Mouse (Mus musculus) stomach, postnatal 0 days (tissue): ENCODE results near the gene Tex52. TPM values are rescaled to one million over a fixed set of nuclear protein-coding genes. Genes with fewer than 3 reads are reported as not detected.

Experiments used
- ATAC-seq: fragments of 200-750 bp; cut with Nextera tagmentation; 2 replicates; pipeline ENCODE4 v1.8.0; 2017; ENCODE audit not compliant: low FRiP score, low TSS enrichment
- DNase-seq: peaks from one replicate; pipeline ENCODE4 v3.0.0-alpha.2; 2016; ENCODE audit warnings: low spot score
- H3K27ac ChIP-seq: fragments of 300-500 bp; sonication (generic); replicated peaks from 2 replicates; pipeline ENCODE4 v1.5.1; 2014; ENCODE audit warnings: mild to moderate bottlenecking, control low read depth
- H3K27me3 ChIP-seq: fragments of 300-500 bp; sonication (generic); 2 replicates; pipeline ENCODE4 v1.6.1; 2014; ENCODE audit warnings: low read length; ENCODE audit not compliant: control insufficient read depth, insufficient read depth
- H3K36me3 ChIP-seq: fragments of 300-500 bp; sonication (generic); 2 replicates; pipeline ENCODE4 v1.6.1; 2014; ENCODE audit warnings: low read length, mixed read lengths; ENCODE audit not compliant: control insufficient read depth, insufficient read depth
- H3K4me1 ChIP-seq: fragments of 300-500 bp; sonication (generic); replicated peaks from 2 replicates; pipeline ENCODE4 v1.6.1; 2014; ENCODE audit warnings: antibody characterized with exemption; ENCODE audit not compliant: control insufficient read depth, insufficient read depth
- H3K4me2 ChIP-seq: fragments of 300-500 bp; sonication (generic); replicated peaks from 2 replicates; pipeline ENCODE4 v1.6.1; 2014; ENCODE audit warnings: low read depth, mild to moderate bottlenecking, control low read depth, moderate library complexity
- H3K4me3 ChIP-seq: fragments of 300-500 bp; sonication (generic); 2 replicates; pipeline ENCODE4 v1.5.1; 2014; ENCODE audit warnings: low read depth, low read length, control low read depth
- H3K9ac ChIP-seq: fragments of 300-500 bp; sonication (generic); 2 replicates; pipeline ENCODE4 v1.6.1; 2014; ENCODE audit warnings: mild to moderate bottlenecking, low read length, control low read depth, mixed read lengths
- H3K9me3 ChIP-seq: fragments of 300-500 bp; sonication (generic); 2 replicates; pipeline ENCODE4 v1.6.1; 2016; ENCODE audit warnings: low read length; ENCODE audit not compliant: control insufficient read depth
- CTCF ChIP-seq: IDR thresholded peaks from 2 replicates; pipeline ENCODE4 v1.5.1; 2016; ENCODE audit warnings: antibody characterized with exemption, low read depth, mild to moderate bottlenecking, moderate library complexity
- EP300 ChIP-seq: optimal IDR thresholded peaks from 2 replicates; pipeline ENCODE3; 2016; ENCODE audit warnings: antibody characterized with exemption
- WGBS: fragments of 180-500 bp; shearing (Covaris S2); extraction: QIAGEN DNeasy Blood & Tissue Kit; methylation state at CpG from one replicate; pipeline ENCODE4 v1.1.7; 2014; 5-methylcytosine and 5-hydroxymethylcytosine counted together
- polyA plus RNA-seq: library from polyadenylated mRNA; unstranded; fragments of >200 nt; fragmentation: Nextera tagmentation; extraction: Ambion mirVana; gene quantifications from 2 replicates; pipeline ENCODE4 v1.2.1, GENCODE M21; 2015

Gene Tex52
- polyA plus RNA-seq, 1 experiment from 2014 or later, result 0.18 TPM

DNA sequence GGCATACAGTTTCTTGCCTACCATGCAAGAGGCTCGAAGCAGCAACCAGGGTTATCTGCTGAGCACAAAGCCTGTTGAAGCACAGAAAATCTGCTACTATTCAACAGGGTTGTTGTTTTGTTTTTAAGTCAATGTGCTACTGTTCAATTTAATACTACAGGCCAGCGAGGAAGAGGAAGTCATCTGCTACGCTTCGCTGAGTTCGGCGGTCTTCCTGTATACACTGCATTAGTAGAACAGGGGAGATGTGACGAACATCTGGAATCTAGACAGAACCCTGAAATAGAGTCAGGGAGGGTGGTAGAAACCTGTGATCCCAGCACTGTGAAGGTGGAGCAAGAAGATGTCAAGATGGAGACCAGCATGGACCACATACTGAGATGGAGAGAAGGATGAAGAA lies 8.5 kb downstream of the Tex52 start:
- Histone ChIP-seq H3K36me3 (no peaks in the 10 kb centered on the region), H3K4me1 (no peaks in the 10 kb centered on the region), H3K4me3 (no peak overlapping the region), H3K27me3 (no peaks in the 10 kb centered on the region), H3K9ac (no peak overlapping the region), H3K4me2 (no peak overlapping the region), H3K9me3 (no peaks in the 10 kb centered on the region), H3K27ac (no peak overlapping the region)
- no peak for ATAC-seq
- TF ChIP-seq EP300 (no peak), CTCF (no peak)
- 77% methylated on average over 7 of the region's 7 CpGs for WGBS
- no peak for DNase-seq

DNA sequence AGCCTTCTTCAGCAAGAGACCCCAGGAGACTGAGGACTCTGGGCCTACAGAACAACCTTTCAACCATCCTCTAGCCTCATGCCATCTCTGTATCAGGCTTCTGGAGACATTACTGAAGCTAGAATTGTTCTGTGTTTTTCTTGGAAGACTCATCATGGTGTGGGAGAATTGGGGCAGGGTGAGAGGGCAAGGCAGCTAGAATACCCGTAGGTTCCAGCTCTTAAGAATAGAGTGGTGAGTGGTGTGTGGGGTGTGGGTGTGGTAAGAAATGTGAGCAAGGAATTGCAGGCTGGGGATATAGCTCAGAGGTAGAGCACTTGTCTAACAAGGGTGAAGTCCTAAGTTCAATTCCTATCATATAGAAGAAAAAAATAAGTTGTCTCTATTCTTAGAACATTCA lies 9.8 kb downstream of the Tex52 start:
- ATAC-seq (no peak), DNase-seq (no peak)
- no peaks in the 10 kb centered on the region for H3K4me1 ChIP-seq
- TF ChIP-seq EP300, result no peak
- TF ChIP-seq CTCF, result no peak
- no peaks in the 10 kb centered on the region for H3K9me3 ChIP-seq
- WGBS, result 62% methylated on average over 1 of the region's 1 CpGs
- H3K27me3 ChIP-seq, result no peaks in the 10 kb centered on the region
- no peaks in the 10 kb centered on the region for H3K36me3 ChIP-seq
- no peak overlapping the region for H3K4me3 ChIP-seq
- H3K27ac ChIP-seq, result no peak overlapping the region
- no peak overlapping the region for H3K4me2 ChIP-seq
- no peak overlapping the region for H3K9ac ChIP-seq

DNA sequence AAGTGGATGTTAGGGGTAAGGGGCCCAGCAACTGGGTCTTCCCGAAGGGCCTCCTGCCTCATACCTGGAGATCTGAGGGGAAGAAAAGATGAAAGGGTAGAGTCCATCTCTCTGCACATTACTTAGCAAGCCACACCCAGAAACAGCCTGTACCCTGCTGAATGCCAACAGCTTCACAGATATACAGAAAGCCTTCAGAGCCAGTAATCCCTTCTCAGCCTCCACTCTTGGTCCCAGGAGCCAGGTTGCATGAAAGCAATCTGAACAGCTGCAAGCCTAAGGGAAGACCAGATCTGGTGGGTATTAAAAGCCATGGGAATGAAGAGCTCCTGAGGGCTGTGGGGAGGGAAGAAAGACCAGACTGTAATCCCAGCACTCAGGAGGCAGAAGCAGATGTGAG lies 13.9 kb downstream of the Tex52 start:
- Histone ChIP-seq H3K27ac (no peak overlapping the region), H3K9ac (no peak overlapping the region)

DNA sequence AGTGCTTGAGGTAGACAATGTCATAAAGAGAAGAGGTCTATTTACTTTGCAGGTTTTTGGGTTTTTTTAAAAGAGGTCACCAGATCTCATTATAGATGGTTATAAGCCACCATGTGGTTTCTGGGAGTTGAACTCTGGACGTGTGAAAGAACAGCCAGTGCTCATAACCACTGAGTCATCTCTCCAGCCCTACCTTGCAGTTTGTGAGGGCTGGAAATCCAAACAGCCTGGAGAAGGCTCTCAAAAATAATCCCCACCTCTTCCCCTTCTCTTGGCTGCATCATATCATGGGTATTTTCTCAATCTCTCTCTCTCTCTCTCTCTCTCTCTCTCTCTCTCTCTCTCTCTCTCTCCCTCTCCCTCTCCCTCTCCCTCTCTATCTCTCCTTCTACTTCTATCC lies 15.4 kb downstream of the Tex52 start:
- Histone ChIP-seq H3K9ac (no peak overlapping the region), H3K27me3 (no peaks in the 10 kb centered on the region), H3K36me3 (no peaks in the 10 kb centered on the region), H3K9me3 (no peaks in the 10 kb centered on the region), H3K4me1 (no peaks in the 10 kb centered on the region), H3K4me2 (no peak overlapping the region), H3K4me3 (no peak overlapping the region), H3K27ac (no peak overlapping the region)
- DNase-seq (no peak), ATAC-seq (no peak)
- TF ChIP-seq CTCF, result no peak
- no peak for TF ChIP-seq EP300
- 27% methylated on average over 1 of the region's 1 CpGs for WGBS

More for the DNA sequence above, 13.9 kb downstream of the Tex52 start:
- no peak for TF ChIP-seq EP300
- no peak for TF ChIP-seq CTCF
- Histone ChIP-seq H3K9me3 (no peaks in the 10 kb centered on the region), H3K36me3 (no peaks in the 10 kb centered on the region), H3K27me3 (no peaks in the 10 kb centered on the region), H3K4me3 (no peak overlapping the region), H3K4me2 (no peak overlapping the region), H3K4me1 (no peaks in the 10 kb centered on the region)
- DNase-seq (no peak), ATAC-seq (no peak)
- WGBS, result 74% methylated on average over 1 of the region's 1 CpGs

DNA sequence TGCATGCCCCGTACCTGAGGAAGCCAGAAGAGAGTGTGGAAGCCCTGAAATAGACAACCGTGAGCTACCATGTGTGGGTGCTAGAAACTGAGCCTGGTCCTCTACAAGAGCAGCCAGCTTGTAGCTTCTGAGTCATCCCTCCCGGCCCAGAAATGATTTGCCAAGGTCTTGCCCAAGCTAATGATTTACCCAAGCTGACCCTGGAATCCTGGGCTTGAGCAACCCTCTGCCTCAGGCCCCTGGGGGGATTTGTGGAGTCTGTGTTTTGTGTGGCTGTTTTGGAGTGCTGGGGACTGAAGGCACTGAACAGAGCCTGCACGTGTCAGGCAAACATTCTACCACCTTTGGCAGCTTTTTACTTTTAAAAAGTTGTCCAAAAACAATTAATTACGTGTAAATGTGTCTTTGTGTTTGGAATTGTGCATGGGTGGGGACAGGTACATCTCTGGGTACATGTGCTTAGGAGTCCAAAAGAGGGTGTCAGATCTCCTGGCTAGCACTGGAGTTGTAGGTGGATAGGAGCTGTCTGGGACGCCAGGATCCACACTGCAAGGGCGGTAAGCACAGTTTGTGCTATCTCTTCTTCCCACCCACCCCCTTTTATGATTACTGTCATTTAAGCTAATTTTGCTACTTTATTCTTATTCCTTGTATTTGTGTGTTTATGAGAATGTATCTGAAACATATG lies 22.5 kb downstream of the Tex52 start:
- WGBS, result 64% methylated on average over 7 of the region's 7 CpGs
- ATAC-seq, result no peak
- H3K4me3 ChIP-seq, result no peak overlapping the region
- no peaks in the 10 kb centered on the region for H3K27me3 ChIP-seq
- no peak for DNase-seq
- H3K4me2 ChIP-seq, result no peak overlapping the region
- peaks cover 3% of the 10 kb centered on the region; the same call in 1 of the 2 replicates for H3K4me1 ChIP-seq
- H3K36me3 ChIP-seq, result no peaks in the 10 kb centered on the region
- H3K9me3 ChIP-seq, result no peaks in the 10 kb centered on the region
- H3K9ac ChIP-seq, result no peak overlapping the region
- TF ChIP-seq CTCF (no peak), EP300 (no peak)
- H3K27ac ChIP-seq, result no peak overlapping the region

DNA sequence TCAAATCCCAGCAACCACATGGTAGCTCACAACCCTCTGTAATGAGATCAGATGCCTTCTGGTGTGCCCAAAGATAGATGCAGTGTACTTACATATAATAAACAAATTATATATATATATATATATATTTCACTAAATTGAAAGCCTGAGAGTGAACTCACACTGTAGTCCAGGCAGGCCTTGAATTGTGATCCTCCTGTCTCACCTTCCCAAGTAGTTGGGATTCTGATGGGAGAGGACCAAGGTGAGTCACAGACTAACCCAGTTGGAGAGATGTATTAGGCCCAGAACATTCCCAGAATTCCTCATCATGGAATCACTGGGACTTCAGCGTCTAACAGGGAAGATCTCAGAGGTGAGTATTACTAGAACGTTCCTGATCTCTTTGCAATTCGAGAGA lies 23.7 kb downstream of the Tex52 start, which contains the start of gene Nrip2:
TSS of gene Nrip2 (plus strand) at position 301 of the 400 bp plus-strand sequence.
- no peak for TF ChIP-seq CTCF
- TF ChIP-seq EP300, result no peak
- peak within 1 kb of the TSS; percentile 14 for H3K4me3 ChIP-seq
- WGBS, result 60% methylated on average over 3 of the region's 3 CpGs
- no peaks in the 10 kb centered on the region for H3K36me3 ChIP-seq
- H3K27me3 ChIP-seq, result no peaks in the 10 kb centered on the region
- ATAC-seq, result no peak
- peak within 1 kb of the TSS; percentile 43; the same call in 1 of the 2 replicates for H3K9ac ChIP-seq
- no peak for DNase-seq
- peak within 1 kb of the TSS; percentile 51 for H3K4me2 ChIP-seq
- no peak within 1 kb of the TSS for H3K27ac ChIP-seq
- H3K4me1 ChIP-seq, result peaks cover 3% of the 10 kb centered on the region; the same call in 1 of the 2 replicates
- H3K9me3 ChIP-seq, result no peaks in the 10 kb centered on the region
